Mouse (Mus musculus) cerebellum, postnatal 36 days (tissue): ENCODE data around the gene Nkap.
A peak's percentile ranks its signal among the peaks of the same experiment; 100 is the strongest.
"Not testable (repeated sequence)": the region's sequence is repeated elsewhere in the genome, so short reads cannot be mapped to it uniquely, and the experiment has no call there.

Experiments used
- DNase-seq, 2 experiments: peaks; one replicate each; pipeline ENCODE4 v3.0.0; 2021 to 2022; ENCODE audit warnings: mixed read lengths in 2 of 2

The Nkap gene

GRCm38 (mm10) chrX:37126671-37127358, at the start of gene Nkap:
Gene Nkap (plus strand): TSS chrX:37126795.
- DNase-seq: peak; percentile 74 to 86

- not testable (repeated sequence) for DNase-seq
These were observed 46.2 kb upstream of the Nkap start for GRCm38 (mm10) chrX:37080345-37080744.

- no peak for DNase-seq
These were observed 45.4 kb upstream of the Nkap start for GRCm38 (mm10) chrX:37081194-37081593.

GRCm38 (mm10) chrX:37084318-37084926, 42.2 kb upstream of the Nkap start:
- peak in 1 of 2 experiments; percentile 17 for DNase-seq

- peak; percentile 79 to 81 for DNase-seq
These were observed 41.5 kb upstream of the Nkap start, which contains the start of gene Rpl39 for GRCm38 (mm10) chrX:37084927-37085660. Gene Rpl39 (minus strand): TSS chrX:37085402.

GRCm38 (mm10) chrX:37085665-37086064, 40.9 kb upstream of the Nkap start:
- DNase-seq: no peak

- no peak for DNase-seq
These were observed 37.8 kb upstream of the Nkap start for GRCm38 (mm10) chrX:37088778-37089177.

- no peak for DNase-seq
These were observed 35.1 kb upstream of the Nkap start for GRCm38 (mm10) chrX:37091457-37091856.

GRCm38 (mm10) chrX:37095106-37095768, 31.4 kb upstream of the Nkap start:
- DNase-seq: no peak

- no peak for DNase-seq
These were observed 27.9 kb upstream of the Nkap start for GRCm38 (mm10) chrX:37098681-37099080.

GRCm38 (mm10) chrX:37103826-37104225, 22.8 kb upstream of the Nkap start:
- no peak for DNase-seq

GRCm38 (mm10) chrX:37109526-37110192, 16.9 kb upstream of the Nkap start:
- no peak for DNase-seq

- peak; percentile 84 to 90 for DNase-seq
These were observed 16.3 kb upstream of the Nkap start, which contains the start of gene Upf3b for GRCm38 (mm10) chrX:37110193-37110880. Gene Upf3b (minus strand): TSS chrX:37110322.

GRCm38 (mm10) chrX:37110881-37111193, 15.8 kb upstream of the Nkap start:
- DNase-seq: no peak

GRCm38 (mm10) chrX:37117085-37117484, 9.5 kb upstream of the Nkap start:
- DNase-seq: no peak

GRCm38 (mm10) chrX:37119585-37119984, 7.0 kb upstream of the Nkap start:
- no peak for DNase-seq

- no peak for DNase-seq
These were observed 6.4 kb upstream of the Nkap start for GRCm38 (mm10) chrX:37120212-37120611.

GRCm38 (mm10) chrX:37125511-37125910, 1.1 kb upstream of the Nkap start:
- DNase-seq: no peak

GRCm38 (mm10) chrX:37141732-37142131, 15.1 kb downstream of the Nkap start:
- no peak for DNase-seq

- DNase-seq: not testable (repeated sequence)
These were observed 17.9 kb downstream of the Nkap start for GRCm38 (mm10) chrX:37144498-37144897.

- DNase-seq: peak in 1 of 2 experiments; percentile 10
These were observed 18.4 kb downstream of the Nkap start for GRCm38 (mm10) chrX:37144954-37145353.

GRCm38 (mm10) chrX:37157839-37158238, 31.2 kb downstream of the Nkap start:
- no peak for DNase-seq
